Mouse (Mus musculus): Measurements from ENCODE around the gene Ugt1a7c. TPM values are rescaled to one million over a fixed set of nuclear protein-coding genes. Genes with fewer than 3 reads are reported as not detected.

The Ugt1a7c gene
- polyA plus RNA-seq, 1 experiment, result 1.3 TPM

DNA sequence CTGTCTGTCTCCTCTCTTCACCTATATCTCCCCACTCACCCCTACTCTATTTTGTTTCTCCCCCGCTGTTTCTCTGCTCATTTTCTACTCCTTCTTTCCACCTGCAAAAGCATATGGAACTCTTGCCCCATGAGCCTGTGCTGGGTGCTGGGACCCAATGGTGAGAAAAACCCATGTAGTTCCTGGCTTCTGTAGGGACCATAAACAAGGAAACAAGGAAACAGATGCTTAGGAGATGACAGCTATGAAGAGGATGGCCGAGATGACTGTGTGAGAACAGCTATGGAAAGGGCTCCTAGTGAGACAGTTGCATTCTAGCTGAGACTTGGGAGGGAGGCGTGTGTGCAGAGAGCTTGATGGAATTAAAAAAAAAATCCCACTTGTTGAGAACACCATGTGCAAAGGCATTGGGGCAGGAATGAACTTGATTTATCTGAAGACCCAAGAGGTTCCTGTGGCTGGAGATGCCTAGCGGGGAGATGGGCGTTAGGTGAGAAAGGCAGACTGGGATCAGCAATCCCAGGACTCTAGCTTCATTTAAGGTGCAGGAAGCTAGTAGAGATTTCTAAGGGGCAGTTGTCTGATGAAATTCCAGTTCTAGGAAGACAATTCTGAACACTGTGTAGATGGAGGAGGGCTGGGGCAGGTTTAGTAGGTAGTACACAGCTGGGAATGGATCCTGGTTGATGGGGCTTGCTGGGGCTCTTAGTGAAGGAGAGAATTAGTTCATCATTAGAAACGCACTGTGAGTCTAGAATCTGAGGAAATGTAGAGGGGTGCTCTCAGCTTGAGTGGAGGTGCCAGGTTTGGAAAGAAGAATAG, 136.3 kb downstream of the Ugt1a7c start:
- no peak for TF ChIP-seq CTCF (IDR thresholded peaks at IDR 0.05; ENCODE audit: extremely low read depth, insufficient read depth, low read length)
- no peak for TF ChIP-seq POLR2A (IDR thresholded peaks at IDR 0.05; ENCODE audit: extremely low read depth, insufficient read depth, low read length)
- H3K27ac ChIP-seq (ENCODE audit: insufficient read depth, low read length), result no peak overlapping the region
- H3K4me3 ChIP-seq (ENCODE audit: insufficient read depth, low read length), result no peak overlapping the region
- H3K4me1 ChIP-seq (ENCODE audit: control insufficient read depth, insufficient read depth, low read length), result no peaks in the 10 kb centered on the region

DNA sequence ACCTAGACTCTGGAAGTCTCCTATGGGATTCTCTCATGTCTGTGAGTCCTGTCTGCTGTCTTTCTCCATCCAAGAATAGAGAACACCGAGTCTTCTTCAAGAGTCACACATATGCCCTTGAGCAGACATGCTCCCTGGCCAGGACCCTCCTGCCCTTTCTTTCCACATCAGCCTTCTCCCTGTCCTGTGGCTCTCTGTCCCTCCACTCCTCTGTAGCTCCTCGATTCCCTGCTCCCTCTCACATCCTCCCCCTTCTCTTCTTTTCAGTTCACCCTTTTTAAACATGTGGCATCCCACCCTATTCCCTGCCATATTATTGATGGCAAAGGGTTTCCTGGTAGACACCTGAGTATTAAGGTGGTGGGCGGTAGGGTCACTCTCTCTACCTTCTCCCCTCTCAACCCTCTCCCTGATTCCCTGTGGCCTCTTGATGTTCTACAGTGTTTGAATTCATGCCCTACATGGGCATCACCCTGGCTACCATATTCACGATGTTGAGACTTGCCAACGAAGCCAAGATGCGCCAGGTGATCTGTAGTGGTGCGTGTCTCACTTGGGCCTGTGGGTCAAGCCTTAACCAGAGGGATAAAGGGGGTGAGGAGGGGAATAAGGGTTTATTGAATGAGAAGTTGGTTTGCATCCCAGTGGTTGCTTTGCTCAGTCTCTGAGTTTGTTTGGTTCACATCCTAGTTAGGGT, 137.1 kb downstream of the Ugt1a7c start:
- TF ChIP-seq CTCF (IDR thresholded peaks at IDR 0.05; ENCODE audit: extremely low read depth, insufficient read depth, low read length), result no peak
- TF ChIP-seq POLR2A (IDR thresholded peaks at IDR 0.05; ENCODE audit: extremely low read depth, insufficient read depth, low read length), result no peak
- Histone ChIP-seq H3K4me1 (ENCODE audit: control insufficient read depth, insufficient read depth, low read length) (no peaks in the 10 kb centered on the region), H3K4me3 (ENCODE audit: insufficient read depth, low read length) (no peak overlapping the region), H3K27ac (ENCODE audit: insufficient read depth, low read length) (no peak overlapping the region)

DNA sequence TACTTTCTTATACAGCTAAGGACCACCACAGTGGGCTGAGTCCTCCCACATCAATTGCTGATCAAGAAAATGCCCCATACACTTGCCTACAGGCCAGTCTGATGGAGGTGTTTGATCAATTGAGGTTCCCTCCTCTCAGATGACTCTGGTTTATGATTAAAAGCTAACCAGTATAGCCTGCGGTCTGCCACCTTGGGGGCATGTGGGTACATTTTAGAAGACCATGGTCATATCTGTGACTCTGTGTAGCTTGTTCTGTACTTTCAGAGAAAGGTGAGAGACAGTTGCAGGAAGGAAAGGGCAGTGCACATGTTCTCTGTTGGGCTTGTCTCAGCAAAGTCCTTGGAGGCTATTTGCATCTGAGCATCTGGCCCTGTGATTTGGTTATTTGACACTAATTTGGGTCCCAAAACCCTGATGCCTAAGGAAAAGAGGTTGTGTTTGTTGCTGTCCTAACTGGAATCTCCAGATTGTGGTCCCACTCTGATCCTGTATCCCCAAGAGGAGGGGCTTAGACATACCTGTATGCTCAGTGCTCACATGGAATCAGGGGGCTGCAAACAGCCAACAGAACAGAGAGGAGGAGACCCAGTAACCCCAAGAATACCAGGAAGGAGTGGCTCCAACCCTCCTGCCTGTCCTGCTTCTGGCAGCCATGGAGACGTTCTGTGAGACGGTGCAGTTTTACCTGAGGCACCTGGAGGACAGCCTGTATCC, 138.0 kb downstream of the Ugt1a7c start:
- TF ChIP-seq CTCF (IDR thresholded peaks at IDR 0.05; ENCODE audit: extremely low read depth, insufficient read depth, low read length) (no peak), POLR2A (IDR thresholded peaks at IDR 0.05; ENCODE audit: extremely low read depth, insufficient read depth, low read length) (no peak)
- Histone ChIP-seq H3K4me1 (ENCODE audit: control insufficient read depth, insufficient read depth, low read length) (no peaks in the 10 kb centered on the region), H3K27ac (ENCODE audit: insufficient read depth, low read length) (no peak overlapping the region), H3K4me3 (ENCODE audit: insufficient read depth, low read length) (no peak overlapping the region)

DNA sequence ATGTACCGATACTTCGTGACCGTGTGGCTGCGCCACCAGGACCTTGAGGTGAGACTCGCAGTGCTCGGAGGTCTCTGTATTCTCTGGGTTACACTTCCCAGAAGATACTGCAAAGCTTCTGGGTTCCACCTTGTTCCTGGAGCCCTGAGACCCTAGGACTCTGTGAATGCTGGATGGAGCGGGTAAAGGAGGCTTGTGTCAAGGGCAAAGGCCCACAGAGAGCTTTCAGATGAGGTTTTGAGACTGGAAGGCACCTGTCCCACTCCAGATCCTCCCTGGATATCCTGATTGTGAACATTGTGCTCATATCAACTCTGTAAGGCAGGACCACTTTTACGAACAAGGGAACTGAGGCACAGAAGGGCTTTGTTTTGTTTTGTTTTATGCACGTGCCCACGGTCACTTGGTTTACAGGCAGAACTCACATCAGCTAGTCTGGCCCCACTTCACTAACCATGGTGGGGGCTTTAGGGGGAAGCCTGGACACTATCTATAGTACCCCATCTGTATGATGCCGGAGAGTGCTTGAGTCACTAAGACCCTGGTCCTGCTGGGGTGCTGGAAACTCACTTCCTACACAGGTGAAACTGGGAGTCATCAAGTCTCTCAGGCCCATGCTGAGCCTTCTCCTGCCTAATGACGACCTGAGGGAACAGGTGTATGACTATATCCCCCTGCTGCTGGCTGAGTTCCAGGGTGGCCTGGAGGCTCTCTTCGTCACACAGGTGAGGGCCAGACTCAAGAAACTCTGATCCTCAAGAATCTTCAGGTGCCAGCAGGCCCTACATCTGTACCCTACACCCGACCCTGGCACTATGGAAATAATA, 138.8 kb downstream of the Ugt1a7c start:
- H3K4me3 ChIP-seq (ENCODE audit: insufficient read depth, low read length), result no peak overlapping the region
- TF ChIP-seq POLR2A (IDR thresholded peaks at IDR 0.05; ENCODE audit: extremely low read depth, insufficient read depth, low read length) (no peak), CTCF (IDR thresholded peaks at IDR 0.05; ENCODE audit: extremely low read depth, insufficient read depth, low read length) (no peak)
- no peaks in the 10 kb centered on the region for H3K4me1 ChIP-seq (ENCODE audit: control insufficient read depth, insufficient read depth, low read length)
- no peak overlapping the region for H3K27ac ChIP-seq (ENCODE audit: insufficient read depth, low read length)

DNA sequence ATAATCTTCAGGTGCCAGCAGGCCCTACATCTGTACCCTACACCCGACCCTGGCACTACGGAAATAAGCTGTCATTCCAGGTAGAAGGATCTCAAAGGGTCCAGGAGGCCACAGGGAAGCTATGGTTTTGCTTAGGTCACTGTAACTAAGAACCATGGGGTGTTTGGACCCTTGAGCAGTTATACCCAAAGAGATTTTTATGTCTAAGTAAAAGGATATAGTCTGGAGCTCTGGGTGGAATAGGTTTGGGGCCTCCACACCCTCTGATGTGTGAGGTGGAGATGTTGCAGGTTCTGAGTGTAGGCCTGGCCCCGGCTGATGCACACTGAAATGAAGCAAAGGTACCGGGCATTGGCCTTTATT, 139.4 kb downstream of the Ugt1a7c start:
- no peak for TF ChIP-seq CTCF (IDR thresholded peaks at IDR 0.05; ENCODE audit: extremely low read depth, insufficient read depth, low read length)
- Histone ChIP-seq H3K27ac (ENCODE audit: insufficient read depth, low read length) (no peak overlapping the region), H3K4me1 (ENCODE audit: control insufficient read depth, insufficient read depth, low read length) (no peaks in the 10 kb centered on the region), H3K4me3 (ENCODE audit: insufficient read depth, low read length) (no peak overlapping the region)

DNA sequence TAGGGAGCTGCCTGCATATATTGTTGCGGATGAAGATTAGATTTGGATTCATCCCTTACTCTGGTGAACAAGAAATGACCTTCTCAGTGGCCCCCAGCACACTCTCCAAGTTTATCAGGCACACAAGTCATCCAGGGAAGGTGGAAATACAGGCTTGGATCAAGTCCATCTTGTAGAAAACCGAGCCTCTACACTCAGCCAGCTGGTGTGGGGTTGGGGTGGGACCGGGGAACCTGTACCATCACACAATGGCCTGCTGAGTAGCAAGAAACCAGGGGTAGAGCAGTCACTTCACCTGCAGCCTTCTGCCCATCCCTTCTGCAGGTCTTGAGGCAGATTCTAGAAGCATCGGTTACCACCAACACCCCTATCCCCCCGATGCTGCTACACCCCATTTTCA, 139.8 kb downstream of the Ugt1a7c start:
- no peak for TF ChIP-seq POLR2A (IDR thresholded peaks at IDR 0.05; ENCODE audit: extremely low read depth, insufficient read depth, low read length)
- no peak for TF ChIP-seq CTCF (IDR thresholded peaks at IDR 0.05; ENCODE audit: extremely low read depth, insufficient read depth, low read length)
- H3K4me3 ChIP-seq (ENCODE audit: insufficient read depth, low read length), result no peak overlapping the region
- no peak overlapping the region for H3K27ac ChIP-seq (ENCODE audit: insufficient read depth, low read length)
- no peaks in the 10 kb centered on the region for H3K4me1 ChIP-seq (ENCODE audit: control insufficient read depth, insufficient read depth, low read length)

DNA sequence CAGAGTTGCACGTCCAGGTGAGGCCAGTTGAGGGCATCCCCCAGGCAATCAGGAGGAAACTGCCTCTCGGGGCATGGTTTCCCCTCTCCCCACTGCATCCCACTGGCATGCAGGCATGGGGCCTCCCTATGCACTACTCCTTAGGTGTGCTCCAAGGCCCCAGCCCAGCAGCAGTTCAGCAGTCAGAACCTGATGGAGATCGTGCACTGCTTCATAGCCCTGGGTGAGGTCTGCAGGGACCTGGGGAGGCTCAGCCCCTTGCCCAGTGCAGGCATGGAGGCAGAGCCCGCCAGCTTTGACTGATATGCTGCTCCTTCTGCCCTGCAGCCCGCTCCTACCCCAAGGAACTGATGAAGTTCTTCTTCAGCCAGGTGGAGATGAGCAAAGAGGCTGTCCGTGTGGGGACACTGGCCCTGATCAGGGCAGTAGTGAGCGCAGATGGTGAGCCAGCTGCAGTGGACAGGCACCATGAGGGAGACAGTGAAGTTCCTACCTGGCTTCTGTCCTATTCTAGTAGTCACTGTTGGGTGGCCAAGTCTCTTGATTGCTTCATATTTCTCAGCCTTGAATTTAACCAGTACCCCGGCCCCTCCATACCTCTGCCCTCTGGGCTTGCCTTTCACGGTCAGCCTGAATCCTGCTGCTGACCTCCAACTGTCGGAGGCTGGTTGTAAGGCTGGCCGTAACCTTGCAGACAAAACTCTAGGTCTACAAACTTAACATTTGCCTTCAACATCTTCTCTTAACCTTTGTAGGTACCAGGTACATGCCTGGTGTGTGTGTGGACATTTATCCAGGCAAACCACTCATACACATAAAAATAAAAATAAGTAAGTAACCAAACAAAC, 140.4 kb downstream of the Ugt1a7c start:
- no peak overlapping the region for H3K4me3 ChIP-seq (ENCODE audit: insufficient read depth, low read length)
- no peak for TF ChIP-seq POLR2A (IDR thresholded peaks at IDR 0.05; ENCODE audit: extremely low read depth, insufficient read depth, low read length)
- no peak for TF ChIP-seq CTCF (IDR thresholded peaks at IDR 0.05; ENCODE audit: extremely low read depth, insufficient read depth, low read length)
- H3K4me1 ChIP-seq (ENCODE audit: control insufficient read depth, insufficient read depth, low read length), result no peaks in the 10 kb centered on the region
- no peak overlapping the region for H3K27ac ChIP-seq (ENCODE audit: insufficient read depth, low read length)

DNA sequence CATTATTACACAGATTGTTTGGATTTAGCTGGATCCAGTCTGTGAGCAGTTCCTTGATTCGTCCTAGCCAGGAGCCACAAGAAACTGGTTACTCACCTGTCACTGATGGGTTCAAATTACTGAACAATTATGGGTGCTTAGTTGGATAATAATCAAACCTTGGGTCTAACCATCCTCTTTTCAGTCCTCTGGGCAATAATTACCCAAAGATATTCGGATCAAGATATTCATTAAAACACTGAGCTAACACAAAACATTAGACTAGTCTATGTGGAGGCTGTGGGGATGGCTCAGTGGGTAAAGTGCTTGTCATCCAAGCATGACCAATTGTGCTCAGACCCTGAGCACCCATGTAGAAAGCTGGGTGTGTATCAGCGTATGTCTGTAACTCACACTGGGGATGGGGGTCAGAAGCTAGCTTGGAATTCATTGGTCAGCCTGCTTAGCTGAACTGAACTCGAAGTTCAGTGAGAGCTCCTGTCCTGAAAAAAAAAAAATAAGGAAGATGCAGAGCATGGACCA, 141.1 kb downstream of the Ugt1a7c start:
- H3K4me3 ChIP-seq (ENCODE audit: insufficient read depth, low read length), result no peak overlapping the region
- TF ChIP-seq CTCF (IDR thresholded peaks at IDR 0.05; ENCODE audit: extremely low read depth, insufficient read depth, low read length) (no peak), POLR2A (IDR thresholded peaks at IDR 0.05; ENCODE audit: extremely low read depth, insufficient read depth, low read length) (no peak)
- no peaks in the 10 kb centered on the region for H3K4me1 ChIP-seq (ENCODE audit: control insufficient read depth, insufficient read depth, low read length)
- H3K27ac ChIP-seq (ENCODE audit: insufficient read depth, low read length), result no peak overlapping the region
